Mouse (Mus musculus): ENCODE measurements at regions not wholly inside any gene's neighbourhood (a gene's known extent, or its start where the extent isn't known, plus 50 kb on each side); places are given as distances from the start of the nearest gene placed in this dataset.
A peak's percentile ranks its signal among the peaks of the same experiment; 100 is the strongest.
"Not testable (repeated sequence)": the region's sequence is repeated elsewhere in the genome, so short reads cannot be mapped to it uniquely, and the experiment has no call there.

DNA sequence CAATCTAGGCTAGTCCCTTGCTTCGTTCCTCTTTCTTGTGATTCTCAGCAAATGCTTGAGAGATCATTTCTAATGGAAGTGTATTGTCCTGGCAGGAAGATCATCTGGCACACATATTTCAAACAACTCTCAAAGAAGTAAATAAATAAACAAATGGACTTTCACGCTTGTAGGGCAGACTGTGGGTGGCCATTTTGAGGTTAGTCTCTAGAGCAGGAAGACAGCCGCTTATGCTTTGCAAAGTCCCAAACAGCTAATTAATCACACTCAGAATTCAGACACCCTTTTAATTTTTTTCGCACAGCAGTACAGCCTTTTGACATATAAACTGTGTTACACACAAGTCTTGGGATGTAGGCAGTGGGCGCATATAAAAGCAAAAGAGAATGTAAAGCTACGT lies 451.1 kb downstream of the Gm11232 start:
- no peak for ATAC-seq (replicated peaks in 1 of 2; ENCODE audit: insufficient read depth in 1 of 2, low FRiP score in 2 of 2, low TSS enrichment in 1 of 2, low read depth in 1 of 2, poor library complexity in 2 of 2, severe bottlenecking in 2 of 2)

DNA sequence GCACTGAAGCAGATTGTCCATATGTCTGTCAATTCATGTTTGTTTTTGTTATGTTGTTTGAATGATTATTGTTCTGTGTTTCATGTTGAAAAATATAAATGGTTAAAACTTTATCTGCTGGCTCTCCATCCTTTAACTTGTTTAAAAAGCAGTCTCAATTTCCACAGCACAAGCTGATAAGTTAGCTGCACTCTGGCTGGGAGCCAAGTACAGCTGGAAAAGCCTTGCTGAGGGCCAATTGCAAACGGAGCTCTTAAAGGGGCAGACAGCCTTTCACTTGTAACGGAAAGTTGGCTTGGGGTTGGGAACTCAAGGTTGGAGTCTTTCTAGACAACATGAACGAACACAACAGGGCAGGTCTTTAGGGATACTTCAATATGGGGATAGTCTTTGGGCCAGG lies 462.0 kb downstream of the Gm11232 start:
- not testable (repeated sequence) for ATAC-seq (replicated peaks in 1 of 2; ENCODE audit: insufficient read depth in 1 of 2, low FRiP score in 2 of 2, low TSS enrichment in 1 of 2, low read depth in 1 of 2, poor library complexity in 2 of 2, severe bottlenecking in 2 of 2)

GRCm38 (mm10) chr4:71291741-71292149 lies 466.0 kb downstream of the Gm11232 start:
- peak; percentile 94 to 98 for ATAC-seq (replicated peaks in 1 of 2; ENCODE audit: insufficient read depth in 1 of 2, low FRiP score in 2 of 2, low TSS enrichment in 1 of 2, low read depth in 1 of 2, poor library complexity in 2 of 2, severe bottlenecking in 2 of 2)

GRCm38 (mm10) chr4:71291111-71291740 lies 466.5 kb downstream of the Gm11232 start:
- ATAC-seq (replicated peaks in 1 of 2; ENCODE audit: insufficient read depth in 1 of 2, low FRiP score in 2 of 2, low TSS enrichment in 1 of 2, low read depth in 1 of 2, poor library complexity in 2 of 2, severe bottlenecking in 2 of 2): peak; percentile 92 to 95

DNA sequence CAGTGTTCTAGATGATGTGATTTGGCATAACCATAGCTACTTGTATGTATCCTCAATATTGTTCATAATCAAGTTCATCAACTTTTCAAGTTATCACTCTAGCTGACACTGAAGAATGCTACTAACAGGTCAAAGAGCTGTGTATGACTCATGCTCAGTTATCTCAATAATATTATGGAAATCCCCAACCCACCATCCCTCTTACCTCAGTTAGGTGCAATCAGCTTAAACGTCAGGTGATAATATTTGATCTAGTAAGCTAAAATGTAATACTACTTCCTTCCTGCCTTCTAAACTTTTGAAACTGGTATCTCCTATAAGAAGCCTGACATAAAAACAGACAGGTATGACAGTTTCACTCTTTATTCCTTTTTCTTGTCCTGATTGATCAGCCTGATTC lies 474.6 kb downstream of the Gm11232 start:
- no peak for ATAC-seq (replicated peaks in 1 of 2; ENCODE audit: insufficient read depth in 1 of 2, low FRiP score in 2 of 2, low TSS enrichment in 1 of 2, low read depth in 1 of 2, poor library complexity in 2 of 2, severe bottlenecking in 2 of 2)

GRCm38 (mm10) chr4:71279710-71280109 lies 478.1 kb downstream of the Gm11232 start:
- ATAC-seq (replicated peaks in 1 of 2; ENCODE audit: insufficient read depth in 1 of 2, low FRiP score in 2 of 2, low TSS enrichment in 1 of 2, low read depth in 1 of 2, poor library complexity in 2 of 2, severe bottlenecking in 2 of 2): no peak

DNA sequence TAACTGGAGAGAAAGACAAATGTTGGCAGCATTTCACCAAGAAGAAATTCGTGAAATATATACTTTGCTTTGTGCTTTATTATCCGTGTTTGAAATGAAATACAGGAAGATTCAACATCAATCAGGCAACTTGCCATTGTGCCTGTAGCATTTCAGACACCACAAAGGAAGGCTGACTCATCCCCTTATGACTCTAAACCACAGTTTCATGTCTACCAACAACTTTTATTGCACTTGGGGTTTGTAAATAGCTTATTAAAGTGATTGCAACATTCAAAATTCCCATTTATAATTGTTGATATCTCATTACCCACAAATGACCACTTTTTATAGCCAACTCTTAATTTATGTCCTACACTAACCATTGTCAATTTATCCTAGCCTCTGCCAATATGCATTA lies 497.9 kb downstream of the Gm11232 start:
- ATAC-seq (replicated peaks in 1 of 2; ENCODE audit: insufficient read depth in 1 of 2, low FRiP score in 2 of 2, low TSS enrichment in 1 of 2, low read depth in 1 of 2, poor library complexity in 2 of 2, severe bottlenecking in 2 of 2): no peak; a peak in 1 of 4 replicates

- no peak for ATAC-seq (replicated peaks in 1 of 2; ENCODE audit: insufficient read depth in 1 of 2, low FRiP score in 2 of 2, low TSS enrichment in 1 of 2, low read depth in 1 of 2, poor library complexity in 2 of 2, severe bottlenecking in 2 of 2)
Observed at GRCm38 (mm10) chr4:71230497-71230872, 527.3 kb downstream of the Gm11232 start.

DNA sequence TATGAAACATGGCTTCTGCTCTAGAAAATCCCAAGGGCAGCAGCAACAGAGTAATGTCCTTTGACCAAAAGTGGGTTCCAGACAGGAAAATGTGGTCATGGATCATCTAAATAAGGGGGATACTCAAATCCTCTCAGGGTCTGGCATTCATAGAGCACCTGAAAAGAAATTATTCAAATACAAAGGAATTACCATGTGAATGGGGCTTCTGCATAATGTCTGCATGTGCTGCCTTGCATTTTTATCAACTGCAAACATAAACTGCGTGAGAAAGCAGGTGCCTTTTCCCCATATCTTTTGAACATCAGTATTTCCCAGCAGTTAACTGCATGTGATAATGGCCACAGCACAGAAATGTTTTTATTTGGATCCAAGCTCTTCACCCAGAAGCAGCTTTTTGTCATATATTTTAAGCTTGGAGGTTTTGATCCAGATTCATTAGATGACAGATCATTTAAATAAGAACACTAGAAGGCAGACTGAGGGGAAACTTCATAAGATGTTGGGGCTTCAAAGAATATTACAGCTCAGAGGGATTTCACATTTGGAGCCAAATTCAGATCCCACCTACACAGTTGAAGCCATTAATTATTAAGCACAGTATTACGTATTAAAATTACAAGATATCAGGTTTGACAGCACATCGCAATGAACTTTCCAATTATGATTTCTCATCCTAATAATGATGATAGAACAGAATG lies 527.8 kb downstream of the Gm11232 start:
- no peak for ATAC-seq (replicated peaks in 1 of 2; ENCODE audit: insufficient read depth in 1 of 2, low FRiP score in 2 of 2, low TSS enrichment in 1 of 2, low read depth in 1 of 2, poor library complexity in 2 of 2, severe bottlenecking in 2 of 2)

- ATAC-seq (replicated peaks in 1 of 2; ENCODE audit: insufficient read depth in 1 of 2, low FRiP score in 2 of 2, low TSS enrichment in 1 of 2, low read depth in 1 of 2, poor library complexity in 2 of 2, severe bottlenecking in 2 of 2): no peak
Observed at GRCm38 (mm10) chr4:71226653-71227052, 531.1 kb downstream of the Gm11232 start.

- ATAC-seq (replicated peaks in 1 of 2; ENCODE audit: insufficient read depth in 1 of 2, low FRiP score in 2 of 2, low TSS enrichment in 1 of 2, low read depth in 1 of 2, poor library complexity in 2 of 2, severe bottlenecking in 2 of 2): no peak
Observed at GRCm38 (mm10) chr4:71218060-71218459, 539.7 kb downstream of the Gm11232 start.

DNA sequence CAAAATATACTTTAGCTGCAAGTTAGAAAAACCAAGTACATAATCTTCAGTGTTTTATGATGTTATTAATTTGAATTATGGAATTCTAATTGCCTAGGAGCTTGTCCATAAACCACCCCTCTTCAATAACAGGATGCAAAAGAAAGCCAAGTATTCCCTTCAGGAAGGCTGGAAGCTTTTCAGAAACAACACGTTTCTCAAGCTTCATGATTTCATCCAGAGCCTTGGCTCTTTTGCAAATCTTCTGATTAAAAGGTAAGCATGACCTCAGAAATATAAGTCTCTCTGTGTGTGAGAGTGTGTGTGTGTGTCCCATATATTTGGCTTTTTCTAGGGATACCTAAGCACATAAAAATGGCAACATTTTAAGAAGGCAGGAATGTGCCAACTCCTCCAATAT lies 570.0 kb downstream of the Gm11232 start:
- no peak for ATAC-seq (replicated peaks in 1 of 2; ENCODE audit: insufficient read depth in 1 of 2, low FRiP score in 2 of 2, low TSS enrichment in 1 of 2, low read depth in 1 of 2, poor library complexity in 2 of 2, severe bottlenecking in 2 of 2)

DNA sequence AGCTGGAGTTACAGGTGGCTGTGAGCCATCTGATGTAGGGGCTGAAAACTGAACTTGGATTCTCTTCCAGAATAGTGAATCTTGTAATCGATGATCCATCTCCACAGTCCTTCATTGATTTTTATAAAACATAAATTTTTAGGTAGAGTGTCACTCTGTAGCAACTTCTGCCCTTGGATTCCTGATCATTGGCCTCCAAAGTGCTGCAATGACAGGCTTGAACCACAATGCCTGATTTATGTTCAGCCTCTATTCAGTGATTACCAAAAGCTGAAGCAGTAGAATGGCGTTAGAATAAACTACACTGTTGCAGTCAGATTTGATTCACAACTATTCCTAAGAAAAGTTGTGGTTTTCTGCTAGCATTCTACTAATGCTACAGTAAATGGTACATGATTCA lies 580.1 kb downstream of the Gm11232 start:
- no peak for ATAC-seq (replicated peaks in 1 of 2; ENCODE audit: insufficient read depth in 1 of 2, low FRiP score in 2 of 2, low TSS enrichment in 1 of 2, low read depth in 1 of 2, poor library complexity in 2 of 2, severe bottlenecking in 2 of 2)

- no peak for ATAC-seq (replicated peaks in 1 of 2; ENCODE audit: insufficient read depth in 1 of 2, low FRiP score in 2 of 2, low TSS enrichment in 1 of 2, low read depth in 1 of 2, poor library complexity in 2 of 2, severe bottlenecking in 2 of 2)
Observed at GRCm38 (mm10) chr4:71165802-71166201, 592.0 kb downstream of the Gm11232 start.

DNA sequence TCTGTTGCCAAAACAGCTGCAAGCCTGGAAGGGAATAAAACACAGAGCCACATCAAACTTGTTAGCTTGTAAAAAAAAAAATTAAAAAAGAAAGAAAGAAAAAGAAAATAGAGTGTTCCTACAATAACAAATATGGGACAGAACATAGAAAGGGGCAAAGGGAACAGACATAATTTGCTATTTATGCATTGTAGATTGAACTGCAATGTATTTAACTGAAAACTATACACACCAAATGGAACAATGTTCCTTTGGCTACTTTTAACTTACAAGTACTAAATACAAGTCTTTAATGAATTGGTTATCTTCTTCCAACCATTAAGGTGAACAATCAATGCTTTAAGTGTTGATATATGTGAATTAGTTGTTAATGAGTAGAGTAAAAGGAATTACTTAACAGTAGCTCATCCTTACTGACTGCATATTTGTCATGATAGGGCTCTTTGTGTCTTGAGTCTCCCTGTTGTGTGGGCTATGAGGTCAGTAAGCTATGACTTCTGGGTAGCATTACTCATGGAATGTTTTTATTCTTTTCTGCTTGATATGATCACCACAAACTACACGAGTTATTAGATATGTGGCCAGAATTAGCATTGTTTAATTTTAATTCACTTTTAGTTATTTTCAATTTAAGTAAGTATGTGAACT lies 597.0 kb upstream of the Megf9 start:
- no peak for ATAC-seq (replicated peaks in 1 of 2; ENCODE audit: insufficient read depth in 1 of 2, low FRiP score in 2 of 2, low TSS enrichment in 1 of 2, low read depth in 1 of 2, poor library complexity in 2 of 2, severe bottlenecking in 2 of 2)

DNA sequence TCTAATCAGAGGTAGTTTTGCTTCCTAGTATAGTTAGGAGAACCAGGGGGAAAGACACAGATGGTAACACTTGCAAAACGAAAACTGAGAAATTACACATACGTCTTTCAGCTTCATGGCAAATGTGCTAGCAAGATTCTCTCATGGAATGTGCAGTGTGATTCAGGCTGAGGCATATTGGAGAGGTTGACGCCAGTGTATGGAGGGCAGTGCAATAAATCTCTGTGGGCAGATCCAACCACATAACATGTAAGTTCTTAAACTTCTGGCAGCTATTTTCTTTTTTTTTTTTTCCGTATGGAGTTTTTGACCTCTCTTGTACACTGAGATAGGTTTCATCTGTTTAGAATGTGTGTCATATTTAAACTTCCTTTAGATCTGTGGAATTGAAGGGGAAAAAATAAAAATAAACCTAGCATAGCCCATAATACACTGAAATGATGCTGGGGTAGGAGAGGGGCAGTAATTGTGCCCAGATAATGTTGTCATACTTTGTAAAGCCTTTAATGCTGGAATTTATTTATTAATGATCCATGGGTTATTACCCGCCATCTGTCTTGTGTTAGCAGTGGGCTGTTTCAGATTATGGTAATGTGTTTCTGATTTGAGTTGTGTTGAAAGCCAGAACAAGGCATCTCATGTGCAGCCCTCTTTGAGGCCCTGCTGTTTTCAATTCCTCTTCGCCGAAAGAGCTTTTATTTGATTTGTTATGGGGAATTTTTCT lies 596.3 kb upstream of the Megf9 start:
- ATAC-seq (replicated peaks in 1 of 2; ENCODE audit: insufficient read depth in 1 of 2, low FRiP score in 2 of 2, low TSS enrichment in 1 of 2, low read depth in 1 of 2, poor library complexity in 2 of 2, severe bottlenecking in 2 of 2): no peak

DNA sequence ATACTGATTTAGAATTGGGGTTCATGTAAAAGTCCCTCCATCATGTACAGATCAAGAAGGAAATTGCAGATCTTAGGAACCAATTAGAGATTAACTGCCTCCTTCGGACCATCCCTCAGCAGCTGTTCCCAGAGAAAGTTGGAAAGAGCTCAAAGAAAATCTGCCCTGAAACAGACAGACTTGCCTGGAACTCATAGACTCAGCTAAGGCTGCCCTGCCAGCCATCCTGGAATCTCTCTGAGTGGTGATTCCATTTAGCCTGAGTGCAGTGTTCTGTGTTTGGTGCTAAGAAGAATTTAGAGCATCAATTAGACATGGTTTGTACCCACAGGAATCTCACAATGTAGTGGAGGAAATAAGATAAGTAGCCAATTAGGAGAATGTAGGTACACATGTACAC lies 594.5 kb upstream of the Megf9 start:
- ATAC-seq (replicated peaks in 1 of 2; ENCODE audit: insufficient read depth in 1 of 2, low FRiP score in 2 of 2, low TSS enrichment in 1 of 2, low read depth in 1 of 2, poor library complexity in 2 of 2, severe bottlenecking in 2 of 2): no peak

Data from hematopoietic stem cell, adult 5-6 weeks (primary cell).